Mouse (Mus musculus): ENCODE data around the gene Inha. TPM values are rescaled to one million over a fixed set of nuclear protein-coding genes. Genes with fewer than 3 reads are reported as not detected.
A peak's percentile ranks its signal among the peaks of the same experiment; 100 is the strongest.

Inha gene
- polyA plus RNA-seq (2015; fragmentation: Nextera tagmentation; extraction: Ambion mirVana), result 13.8 and 15.0 TPM in 2 replicates

GRCm38 (mm10) chr1:75507006-75507405 is at the start of gene Inha:
Inha (plus strand) TSS chr1:75507077.
- Histone ChIP-seq H3K9ac (replicated peaks) (peak within 1 kb of the TSS; percentile 93), H3K4me3 (peak within 1 kb of the TSS; percentile 88), H3K27ac (replicated peaks) (peak within 1 kb of the TSS; percentile 78), H3K27me3 (no peaks in the 10 kb centered on the region), H3K4me1 (peaks cover 28% of the 10 kb centered on the region), H3K9me3 (no peaks in the 10 kb centered on the region), H3K36me3 (no peaks in the 10 kb centered on the region), H3K4me2 (replicated peaks) (peak within 1 kb of the TSS; percentile 91)
- 80% methylated on average over 9 of the region's 10 CpGs for WGBS
- no peak for ATAC-seq (replicated peaks)

- H3K4me1 ChIP-seq, result peaks cover 33% of the 10 kb centered on the region
- no peak overlapping the region for H3K4me2 ChIP-seq (replicated peaks)
- ATAC-seq (replicated peaks), result 0 out of 2 replicates have a peak, but pooled peaks have one; percentile 7
- peaks cover 9% of the 10 kb centered on the region; the same call in 1 of the 2 replicates for H3K27me3 ChIP-seq
- WGBS, result 13% methylated on average over 9 of the region's 10 CpGs
- no peak overlapping the region for H3K9ac ChIP-seq (replicated peaks)
- H3K4me3 ChIP-seq, result no peak overlapping the region
- no peaks in the 10 kb centered on the region for H3K36me3 ChIP-seq
- no peaks in the 10 kb centered on the region for H3K9me3 ChIP-seq
- H3K27ac ChIP-seq (replicated peaks), result no peak overlapping the region
These were observed 49.2 kb upstream of the Inha start for GRCm38 (mm10) chr1:75457710-75458024.

DNA sequence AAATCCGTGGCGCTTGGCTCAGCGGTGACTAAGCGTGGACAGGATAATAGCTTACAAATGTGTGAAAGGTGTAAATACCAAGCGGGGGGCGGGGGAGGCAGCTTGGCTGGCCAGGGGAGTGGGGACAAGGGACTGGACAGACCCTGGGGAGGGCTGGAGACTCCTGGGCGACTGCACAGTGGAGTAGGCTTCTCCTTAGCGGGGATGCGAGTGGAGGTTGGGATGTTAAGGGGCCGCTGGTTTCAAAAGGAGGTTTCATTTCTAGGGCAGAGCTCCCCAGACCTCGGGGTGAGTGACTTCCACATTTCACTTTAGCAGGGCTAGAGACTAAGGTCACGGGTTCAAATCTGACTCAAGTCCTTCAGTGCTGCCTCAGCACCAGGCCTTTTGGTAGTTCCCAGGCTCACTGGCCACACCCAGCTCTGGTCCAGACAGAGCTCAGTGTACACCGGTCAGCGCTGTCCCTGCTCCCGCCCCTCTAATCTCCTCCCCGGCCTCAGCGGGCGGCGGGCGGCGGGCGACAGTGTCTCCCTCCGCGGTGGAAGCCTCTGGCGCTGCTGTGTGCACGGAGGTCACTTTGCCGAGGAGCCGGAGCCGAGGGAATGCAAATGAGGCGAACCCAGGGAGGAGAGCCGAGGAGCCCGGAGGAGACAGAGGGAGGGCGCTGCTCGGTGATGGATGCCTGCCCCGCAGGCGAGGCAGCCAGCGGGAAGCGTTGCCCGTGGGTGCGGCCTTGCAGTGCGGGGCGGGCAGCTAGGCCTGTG is 48.7 kb upstream of the Inha start:
- WGBS, result 5% methylated on average over 42 of the region's 42 CpGs
- Histone ChIP-seq H3K36me3 (no peaks in the 10 kb centered on the region), H3K4me3 (peak overlapping the region; percentile 28), H3K4me1 (peaks cover 33% of the 10 kb centered on the region), H3K4me2 (replicated peaks) (peak overlapping the region; percentile 46), H3K27ac (replicated peaks) (no peak overlapping the region), H3K9ac (replicated peaks) (peak overlapping the region; percentile 34), H3K9me3 (no peaks in the 10 kb centered on the region), H3K27me3 (peaks cover 9% of the 10 kb centered on the region; the same call in 1 of the 2 replicates)
- peak; percentile 57 for ATAC-seq (replicated peaks)

GRCm38 (mm10) chr1:75458789-75459684 is 47.8 kb upstream of the Inha start:
- H3K27me3 ChIP-seq, result peaks cover 5% of the 10 kb centered on the region; the same call in 1 of the 2 replicates
- H3K4me1 ChIP-seq, result peaks cover 33% of the 10 kb centered on the region
- H3K4me3 ChIP-seq, result peak overlapping the region; percentile 28
- peak overlapping the region; percentile 34 for H3K9ac ChIP-seq (replicated peaks)
- WGBS, result 16% methylated on average over 23 of the region's 23 CpGs
- no peaks in the 10 kb centered on the region for H3K36me3 ChIP-seq
- no peaks in the 10 kb centered on the region for H3K9me3 ChIP-seq
- no peak overlapping the region for H3K27ac ChIP-seq (replicated peaks)
- ATAC-seq (replicated peaks), result no peak
- peak overlapping the region; percentile 46 for H3K4me2 ChIP-seq (replicated peaks)

- H3K27ac ChIP-seq (replicated peaks), result no peak overlapping the region
- no peak overlapping the region for H3K9ac ChIP-seq (replicated peaks)
- H3K4me3 ChIP-seq, result no peak overlapping the region
- ATAC-seq (replicated peaks), result no peak
- H3K4me2 ChIP-seq (replicated peaks), result no peak overlapping the region
- WGBS, result 69% methylated on average over 7 of the region's 7 CpGs
- no peaks in the 10 kb centered on the region for H3K36me3 ChIP-seq
- H3K9me3 ChIP-seq, result no peaks in the 10 kb centered on the region
- H3K4me1 ChIP-seq, result peaks cover 33% of the 10 kb centered on the region
- H3K27me3 ChIP-seq, result peaks cover 5% of the 10 kb centered on the region; the same call in 1 of the 2 replicates
These were observed 46.6 kb upstream of the Inha start for GRCm38 (mm10) chr1:75460297-75460696.

GRCm38 (mm10) chr1:75462636-75463035 is 44.2 kb upstream of the Inha start:
- Histone ChIP-seq H3K27me3 (peaks cover 5% of the 10 kb centered on the region; the same call in 1 of the 2 replicates), H3K36me3 (no peaks in the 10 kb centered on the region), H3K4me1 (peaks cover 23% of the 10 kb centered on the region), H3K9ac (replicated peaks) (no peak overlapping the region), H3K4me3 (no peak overlapping the region), H3K9me3 (no peaks in the 10 kb centered on the region), H3K4me2 (replicated peaks) (no peak overlapping the region), H3K27ac (replicated peaks) (no peak overlapping the region)
- no peak for ATAC-seq (replicated peaks)
- WGBS, result 56% methylated on average over 1 of the region's 1 CpGs

- no peak for ATAC-seq (replicated peaks)
- Histone ChIP-seq H3K4me2 (replicated peaks) (no peak overlapping the region), H3K4me3 (no peak overlapping the region), H3K27ac (replicated peaks) (no peak overlapping the region), H3K9ac (replicated peaks) (no peak overlapping the region), H3K36me3 (no peaks in the 10 kb centered on the region), H3K9me3 (no peaks in the 10 kb centered on the region), H3K27me3 (peaks cover 4% of the 10 kb centered on the region; the same call in 1 of the 2 replicates), H3K4me1 (peaks cover 13% of the 10 kb centered on the region)
- 59% methylated on average over 5 of the region's 5 CpGs for WGBS
These were observed 43.1 kb upstream of the Inha start for GRCm38 (mm10) chr1:75463652-75464204.

GRCm38 (mm10) chr1:75467215-75467927 is 39.5 kb upstream of the Inha start:
- H3K9me3 ChIP-seq, result no peaks in the 10 kb centered on the region
- WGBS, result 8% methylated on average over 14 of the region's 14 CpGs
- H3K4me1 ChIP-seq, result peaks cover 4% of the 10 kb centered on the region
- ATAC-seq (replicated peaks), result peak; percentile 83
- H3K9ac ChIP-seq (replicated peaks), result no peak overlapping the region
- H3K4me3 ChIP-seq, result no peak overlapping the region
- no peaks in the 10 kb centered on the region for H3K36me3 ChIP-seq
- H3K27ac ChIP-seq (replicated peaks), result no peak overlapping the region
- no peak overlapping the region; the same call in 1 of the 2 replicates for H3K4me2 ChIP-seq (replicated peaks)
- H3K27me3 ChIP-seq, result peaks cover 7% of the 10 kb centered on the region; the same call in 1 of the 2 replicates

DNA sequence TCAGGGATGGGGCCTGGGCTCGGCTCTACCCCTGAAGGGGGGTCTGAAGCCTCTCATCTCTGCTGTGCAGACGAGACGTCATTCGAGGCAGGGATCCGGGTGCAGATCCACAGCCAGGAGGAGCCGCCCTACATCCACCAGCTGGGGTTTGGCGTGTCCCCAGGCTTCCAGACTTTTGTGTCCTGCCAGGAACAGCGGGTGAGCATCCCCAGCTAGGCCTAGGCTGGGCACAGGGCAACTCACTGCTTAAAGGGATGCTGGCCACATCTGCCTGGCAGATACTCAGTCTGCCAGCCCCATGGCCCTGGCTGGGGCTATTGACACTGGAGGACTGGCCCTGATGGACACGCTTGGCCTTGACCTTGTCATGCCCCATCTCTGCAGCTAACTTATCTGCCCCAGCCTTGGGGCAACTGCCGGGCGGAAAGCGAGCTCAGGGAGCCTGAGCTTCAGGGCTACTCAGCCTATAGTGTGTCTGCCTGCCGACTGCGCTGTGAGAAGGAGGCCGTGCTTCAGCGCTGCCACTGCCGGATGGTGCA is 37.5 kb upstream of the Inha start:
- H3K27me3 ChIP-seq, result peaks cover 7% of the 10 kb centered on the region; the same call in 1 of the 2 replicates
- no peak for ATAC-seq (replicated peaks)
- no peak overlapping the region for H3K4me3 ChIP-seq
- H3K9ac ChIP-seq (replicated peaks), result no peak overlapping the region
- H3K4me1 ChIP-seq, result peaks cover 4% of the 10 kb centered on the region
- no peak overlapping the region for H3K27ac ChIP-seq (replicated peaks)
- peaks cover 13% of the 10 kb centered on the region for H3K36me3 ChIP-seq
- no peaks in the 10 kb centered on the region for H3K9me3 ChIP-seq
- WGBS, result 76% methylated on average over 17 of the region's 17 CpGs
- H3K4me2 ChIP-seq (replicated peaks), result no peak overlapping the region

DNA sequence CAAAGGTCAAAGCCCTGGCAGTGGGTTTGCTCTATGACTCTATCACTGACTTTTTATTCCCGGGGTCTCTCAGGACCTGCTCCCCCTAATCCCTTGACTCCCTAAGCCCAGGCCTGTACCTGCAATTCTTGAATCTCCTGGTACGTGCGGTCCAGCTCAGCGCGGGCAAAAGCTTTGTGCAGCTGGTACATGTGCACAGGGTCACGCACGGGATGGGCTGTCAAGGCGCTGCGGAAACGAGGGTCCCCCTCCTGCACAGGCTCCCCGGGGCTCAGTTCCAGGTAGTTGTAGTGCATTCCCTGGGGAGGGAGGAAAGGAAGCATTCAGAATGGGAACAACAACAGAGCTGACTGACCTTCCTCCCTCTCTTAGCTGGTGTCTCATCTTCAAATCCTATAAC is 30.4 kb upstream of the Inha start:
- WGBS, result 93% methylated on average over 11 of the region's 11 CpGs
- no peak for ATAC-seq (replicated peaks)
- H3K4me3 ChIP-seq, result no peak overlapping the region
- no peaks in the 10 kb centered on the region for H3K9me3 ChIP-seq
- H3K27me3 ChIP-seq, result no peaks in the 10 kb centered on the region
- H3K4me1 ChIP-seq, result peaks cover 36% of the 10 kb centered on the region
- no peak overlapping the region for H3K27ac ChIP-seq (replicated peaks)
- peaks cover 36% of the 10 kb centered on the region for H3K36me3 ChIP-seq
- no peak overlapping the region for H3K9ac ChIP-seq (replicated peaks)
- H3K4me2 ChIP-seq (replicated peaks), result no peak overlapping the region

GRCm38 (mm10) chr1:75477264-75477965 is 29.5 kb upstream of the Inha start:
- H3K9ac ChIP-seq (replicated peaks), result peak overlapping the region; percentile 10; the same call in 1 of the 2 replicates
- 7% methylated on average over 35 of the region's 35 CpGs for WGBS
- peak overlapping the region; percentile 74 for H3K4me2 ChIP-seq (replicated peaks)
- peaks cover 37% of the 10 kb centered on the region for H3K36me3 ChIP-seq
- ATAC-seq (replicated peaks), result no peak
- no peaks in the 10 kb centered on the region; the same call in 1 of the 2 replicates for H3K27me3 ChIP-seq
- peaks cover 45% of the 10 kb centered on the region for H3K4me1 ChIP-seq
- no peaks in the 10 kb centered on the region for H3K9me3 ChIP-seq
- peak overlapping the region; percentile 75 for H3K4me3 ChIP-seq
- 0 out of 2 replicates have a peak overlapping the region, but pooled peaks have one; percentile 83 for H3K27ac ChIP-seq (replicated peaks)
